Mouse (Mus musculus) effector memory CD4-positive, alpha-beta T cell, adult 7 months (primary cell): ENCODE data around the gene Olfr598. TPM values are rescaled to one million over a fixed set of nuclear protein-coding genes. Genes with fewer than 3 reads are reported as not detected.

Experiments used
- polyA plus RNA-seq: library from polyadenylated mRNA; unstranded; fragments of 100-300 nt; shearing (Covaris generic); gene quantifications from one replicate; pipeline ENCODE4 v1.2.1, GENCODE M21; 2017

The Olfr598 gene
- not detected for polyA plus RNA-seq

GRCm38 (mm10) chr7:103323268-103323667 is at the start of gene Olfr598:
Olfr598 (plus strand) TSS chr7:103323568.

GRCm38 (mm10) chr7:103305348-103305747 is 18.0 kb upstream of the Olfr598 start, which contains the start of gene Olfr596:
Olfr596 (plus strand) TSS chr7:103305648.

GRCm38 (mm10) chr7:103316015-103316414 is 7.4 kb upstream of the Olfr598 start, which contains the start of gene Olfr597:
Olfr597 (plus strand) TSS chr7:103316315.

DNA sequence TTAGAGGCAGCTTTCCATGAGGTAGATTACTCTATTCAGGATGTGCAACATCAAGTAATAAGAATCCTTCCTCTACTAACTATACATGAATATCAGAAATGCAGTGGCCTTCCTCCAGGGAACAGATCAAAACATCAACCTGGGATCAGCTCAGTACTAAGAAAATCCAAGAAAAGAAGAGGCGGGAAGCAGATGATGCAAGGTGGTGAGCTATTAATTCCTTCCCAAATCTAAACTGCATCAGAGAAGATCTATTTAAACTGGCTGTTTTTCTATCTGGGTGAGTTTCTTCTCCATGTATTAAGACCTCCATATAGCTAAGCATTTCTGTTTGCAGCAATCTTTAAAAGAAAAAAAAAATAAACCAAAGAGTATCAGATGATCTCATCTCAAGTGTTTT is 12.2 kb downstream of the Olfr598 start, which contains the start of gene Olfr599:
Gene Olfr599, plus strand, starts transcription at position 301 of the 400 bp plus-strand sequence.

DNA sequence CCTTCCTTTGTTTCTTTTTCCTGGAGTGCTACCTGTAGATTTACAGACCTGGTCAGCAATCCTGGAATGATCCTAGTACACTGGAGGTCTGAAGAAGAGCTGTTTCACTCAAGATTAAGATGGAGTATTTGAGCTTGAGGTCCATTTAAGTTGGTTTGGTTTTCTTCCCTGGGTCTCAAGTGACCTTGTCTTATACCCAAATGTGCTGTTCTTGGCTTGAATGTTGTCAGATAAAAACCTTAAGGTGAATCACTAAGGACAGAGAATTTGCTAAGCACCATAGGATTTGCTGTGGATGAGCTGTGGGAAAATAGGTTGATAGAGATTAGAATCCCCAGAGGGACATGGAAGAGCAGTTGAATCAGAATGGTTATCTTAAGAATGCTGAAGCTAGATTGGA is 26.2 kb downstream of the Olfr598 start, which contains the start of gene Olfr600:
Gene Olfr600, minus strand, starts transcription at position 101 of the 400 bp plus-strand sequence.

DNA sequence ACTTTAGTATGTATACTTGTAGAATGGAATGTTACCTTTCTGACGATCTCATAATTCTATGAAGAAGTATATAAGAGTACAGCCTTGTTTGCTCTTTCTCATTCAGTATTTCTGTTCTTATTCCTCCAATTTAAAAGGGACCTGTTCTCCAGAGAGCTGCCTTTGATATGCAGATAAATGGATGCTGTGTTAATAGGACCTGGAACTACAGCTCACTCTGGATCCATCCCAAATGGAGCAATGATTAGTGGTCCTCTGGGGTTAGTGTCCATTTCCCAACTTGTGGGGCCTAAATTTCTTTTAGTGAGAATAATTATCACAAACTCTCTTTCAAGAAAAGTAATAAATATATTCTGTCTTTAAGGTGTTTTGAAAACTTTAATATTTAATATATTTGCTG is 39.2 kb downstream of the Olfr598 start, which contains the start of gene Olfr601:
Gene Olfr601, minus strand, starts transcription at position 101 of the 400 bp plus-strand sequence.

Other genes with a start within 250 kb of the Olfr598 start
- not detected for gene Olfr584, start 241.7 kb upstream of the Olfr598 start, polyA plus RNA-seq
- not detected for gene Olfr585, start 225.8 kb upstream of the Olfr598 start, polyA plus RNA-seq
- gene Olfr586, start 197.9 kb upstream of the Olfr598 start, polyA plus RNA-seq: not detected
- not detected for gene Olfr588-ps1, start 182.7 kb upstream of the Olfr598 start, polyA plus RNA-seq
- gene Olfr589, start 167.2 kb upstream of the Olfr598 start, polyA plus RNA-seq: not detected
- gene Olfr591, start 145.2 kb upstream of the Olfr598 start, polyA plus RNA-seq: 0.07 TPM
- gene Olfr592, start 138.8 kb upstream of the Olfr598 start, polyA plus RNA-seq: not detected
- gene Olfr593, start 111.7 kb upstream of the Olfr598 start, polyA plus RNA-seq: not detected
- 0.27 TPM for gene Olfr594, start 106.6 kb upstream of the Olfr598 start, polyA plus RNA-seq
- gene Usp17ld, start 71.1 kb upstream of the Olfr598 start, polyA plus RNA-seq: not detected
- gene Olfr596, start 17.9 kb upstream of the Olfr598 start, polyA plus RNA-seq: not detected
- not detected for gene Olfr597, start 7.3 kb upstream of the Olfr598 start, polyA plus RNA-seq
- not detected for gene Olfr599, start 12.3 kb downstream of the Olfr598 start, polyA plus RNA-seq
- gene Olfr600, start 26.1 kb downstream of the Olfr598 start, polyA plus RNA-seq: not detected
- not detected for gene Olfr601, start 39.1 kb downstream of the Olfr598 start, polyA plus RNA-seq
- not detected for gene Olfr603, start 62.6 kb downstream of the Olfr598 start, polyA plus RNA-seq
- gene Usp17lc, start 91.5 kb downstream of the Olfr598 start, polyA plus RNA-seq: not detected
- gene Olfr605, start 121.9 kb downstream of the Olfr598 start, polyA plus RNA-seq: not detected
- gene Olfr606, start 125.5 kb downstream of the Olfr598 start, polyA plus RNA-seq: not detected
- not detected for gene Olfr607, start 140.6 kb downstream of the Olfr598 start, polyA plus RNA-seq
- not detected for gene Olfr608, start 146.3 kb downstream of the Olfr598 start, polyA plus RNA-seq
- not detected for gene Olfr609, start 174.5 kb downstream of the Olfr598 start, polyA plus RNA-seq
- not detected for gene Olfr610, start 188.6 kb downstream of the Olfr598 start, polyA plus RNA-seq
- gene Olfr611, start 197.3 kb downstream of the Olfr598 start, polyA plus RNA-seq: not detected
- gene Olfr612, start 219.1 kb downstream of the Olfr598 start, polyA plus RNA-seq: not detected
- not detected for gene Olfr613, start 224.5 kb downstream of the Olfr598 start, polyA plus RNA-seq
- gene Olfr615, start 232.5 kb downstream of the Olfr598 start, polyA plus RNA-seq: 0.23 TPM
- gene Olfr616, start 245.6 kb downstream of the Olfr598 start, polyA plus RNA-seq: not detected
- gene Olfr617, start 249.5 kb downstream of the Olfr598 start, polyA plus RNA-seq: not detected